Mouse (Mus musculus) embryonic facial prominence, embryonic 14.5 days (tissue): Measurements from ENCODE around the gene Tpx2. TPM values are rescaled to one million over a fixed set of nuclear protein-coding genes. Genes with fewer than 3 reads are reported as not detected.

Experiments
- ATAC-seq: fragments of 200-750 bp; cut with Nextera tagmentation; 2 replicates; pipeline ENCODE4 v1.8.0; 2017; ENCODE audit warnings: low read depth, moderate number of reproducible peaks, moderate TSS enrichment
- DNase-seq: peaks from one replicate; pipeline ENCODE4 v3.0.0-alpha.2; 2015; ENCODE audit warnings: low spot score
- H3K27ac ChIP-seq: fragments of 300-500 bp; sonication (generic); replicated peaks from 2 replicates; pipeline ENCODE4 v1.5.1; 2014; ENCODE audit warnings: low read depth, mild to moderate bottlenecking, low read length, moderate library complexity
- H3K27me3 ChIP-seq: fragments of 300-500 bp; sonication (generic); replicated peaks from 2 replicates; pipeline ENCODE4 v1.6.1; 2014; ENCODE audit warnings: low read length; ENCODE audit not compliant: control insufficient read depth, insufficient read depth
- H3K36me3 ChIP-seq: fragments of 300-500 bp; sonication (generic); 2 replicates; pipeline ENCODE4 v1.6.1; 2014; ENCODE audit warnings: low read length, mixed read lengths; ENCODE audit not compliant: control insufficient read depth, insufficient read depth
- H3K4me1 ChIP-seq: fragments of 300-500 bp; sonication (generic); 2 replicates; pipeline ENCODE4 v1.6.1; 2014; ENCODE audit warnings: antibody characterized with exemption, low read length; ENCODE audit not compliant: control insufficient read depth, insufficient read depth
- H3K4me2 ChIP-seq: fragments of 300-500 bp; sonication (generic); 2 replicates; pipeline ENCODE4 v1.6.1; 2014; ENCODE audit warnings: low read depth, mild to moderate bottlenecking, low read length, moderate library complexity, mixed read lengths
- H3K4me3 ChIP-seq: fragments of 300-500 bp; sonication (generic); 2 replicates; pipeline ENCODE4 v1.5.1; 2014; ENCODE audit warnings: low read depth, mild to moderate bottlenecking, low read length
- H3K9ac ChIP-seq: fragments of 300-500 bp; sonication (generic); 2 replicates; pipeline ENCODE4 v1.6.1; 2014; ENCODE audit warnings: low read depth, mild to moderate bottlenecking, low read length, moderate library complexity, mixed read lengths
- H3K9me3 ChIP-seq: fragments of 300-500 bp; sonication (generic); 2 replicates; pipeline ENCODE4 v1.6.1; 2016; ENCODE audit warnings: low read length; ENCODE audit not compliant: control insufficient read depth
- WGBS: fragments of 180-500 bp; shearing (Covaris S2); extraction: QIAGEN DNeasy Blood & Tissue Kit; methylation state at CpG from one replicate; pipeline ENCODE4 v1.1.7; 2014; 5-methylcytosine and 5-hydroxymethylcytosine counted together
- polyA plus RNA-seq: library from polyadenylated mRNA; unstranded; fragments of >200 nt; fragmentation: Nextera tagmentation; extraction: Ambion mirVana; gene quantifications from 2 replicates; pipeline ENCODE4 v1.2.1, GENCODE M21; 2014

Tpx2 gene
- polyA plus RNA-seq, 1 experiment from 2014 or later, result 69.3 TPM

GRCm38 (mm10) chr2:152824438-152825167 lies 23.2 kb upstream of the Tpx2 start:
- no peak for ATAC-seq
- Histone ChIP-seq H3K36me3 (peaks cover 15% of the 10 kb centered on the region), H3K9me3 (no peaks in the 10 kb centered on the region), H3K27ac (no peak overlapping the region), H3K4me2 (no peak overlapping the region), H3K4me1 (peaks cover 55% of the 10 kb centered on the region), H3K9ac (no peak overlapping the region), H3K4me3 (no peak overlapping the region), H3K27me3 (no peaks in the 10 kb centered on the region)
- no peak for DNase-seq
- 82% methylated on average over 3 of the region's 3 CpGs for WGBS

- no peaks in the 10 kb centered on the region for H3K27me3 ChIP-seq
- DNase-seq (no peak), ATAC-seq (no peak)
- no peak overlapping the region for H3K9ac ChIP-seq
- H3K4me2 ChIP-seq, result no peak overlapping the region
- no peak overlapping the region for H3K4me3 ChIP-seq
- WGBS, result 77% methylated on average over 4 of the region's 4 CpGs
- peaks cover 15% of the 10 kb centered on the region for H3K36me3 ChIP-seq
- no peak overlapping the region for H3K27ac ChIP-seq
- H3K4me1 ChIP-seq, result peaks cover 52% of the 10 kb centered on the region
- no peaks in the 10 kb centered on the region for H3K9me3 ChIP-seq
These were observed 22.5 kb upstream of the Tpx2 start for GRCm38 (mm10) chr2:152825168-152825697.

GRCm38 (mm10) chr2:152825713-152826112 lies 22.1 kb upstream of the Tpx2 start:
- DNase-seq (no peak), ATAC-seq (no peak)
- H3K27me3 ChIP-seq, result no peaks in the 10 kb centered on the region
- H3K9me3 ChIP-seq, result no peaks in the 10 kb centered on the region
- no peak overlapping the region for H3K27ac ChIP-seq
- 0 out of 2 replicates have a peak overlapping the region, but pooled peaks have one; percentile 6 for H3K4me2 ChIP-seq
- peaks cover 15% of the 10 kb centered on the region for H3K36me3 ChIP-seq
- H3K4me3 ChIP-seq, result no peak overlapping the region
- no peak overlapping the region for H3K9ac ChIP-seq
- 85% methylated on average over 2 of the region's 2 CpGs for WGBS
- H3K4me1 ChIP-seq, result peaks cover 48% of the 10 kb centered on the region

- no peak overlapping the region for H3K4me3 ChIP-seq
- peaks cover 40% of the 10 kb centered on the region for H3K4me1 ChIP-seq
- no peaks in the 10 kb centered on the region for H3K27me3 ChIP-seq
- H3K9me3 ChIP-seq, result no peaks in the 10 kb centered on the region
- ATAC-seq, result no peak
- H3K36me3 ChIP-seq, result peaks cover 15% of the 10 kb centered on the region
- DNase-seq, result no peak
- WGBS, result 77% methylated on average over 3 of the region's 3 CpGs
- 0 out of 2 replicates have a peak overlapping the region, but pooled peaks have one; percentile 6 for H3K9ac ChIP-seq
- no peak overlapping the region for H3K27ac ChIP-seq
- H3K4me2 ChIP-seq, result peak overlapping the region; percentile 81
These were observed 21.3 kb upstream of the Tpx2 start for GRCm38 (mm10) chr2:152826481-152826880.

GRCm38 (mm10) chr2:152827321-152828010 lies 20.3 kb upstream of the Tpx2 start:
- Histone ChIP-seq H3K27ac (no peak overlapping the region), H3K9me3 (no peaks in the 10 kb centered on the region), H3K4me3 (peak overlapping the region; percentile 80), H3K27me3 (no peaks in the 10 kb centered on the region), H3K4me2 (peak overlapping the region; percentile 81), H3K9ac (peak overlapping the region; percentile 95; the same call in 1 of the 2 replicates), H3K4me1 (peaks cover 37% of the 10 kb centered on the region), H3K36me3 (peaks cover 15% of the 10 kb centered on the region; the same call in 1 of the 2 replicates)
- 65% methylated on average over 8 of the region's 8 CpGs for WGBS
- DNase-seq (no peak), ATAC-seq (no peak)

- DNase-seq, result no peak
- 54% methylated on average over 4 of the region's 4 CpGs for WGBS
These were observed 19.8 kb upstream of the Tpx2 start for GRCm38 (mm10) chr2:152828011-152828370.

GRCm38 (mm10) chr2:152828532-152828931 lies 19.2 kb upstream of the Tpx2 start:
- ATAC-seq, result no peak
- peaks cover 37% of the 10 kb centered on the region for H3K4me1 ChIP-seq
- peak overlapping the region; percentile 95 for H3K9ac ChIP-seq
- H3K9me3 ChIP-seq, result no peaks in the 10 kb centered on the region
- WGBS, result 38% methylated on average over 1 of the region's 1 CpGs
- DNase-seq, result no peak
- peak overlapping the region; percentile 81 for H3K4me2 ChIP-seq
- H3K36me3 ChIP-seq, result peaks cover 15% of the 10 kb centered on the region; the same call in 1 of the 2 replicates
- peak overlapping the region; percentile 36; the same call in 1 of the 2 replicates for H3K27ac ChIP-seq
- H3K4me3 ChIP-seq, result peak overlapping the region; percentile 80
- no peaks in the 10 kb centered on the region for H3K27me3 ChIP-seq

More at GRCm38 (mm10) chr2:152828011-152828370, 19.8 kb upstream of the Tpx2 start:
- Histone ChIP-seq H3K27ac (peak overlapping the region; percentile 36; the same call in 1 of the 2 replicates), H3K4me3 (peak overlapping the region; percentile 80), H3K4me1 (peaks cover 37% of the 10 kb centered on the region), H3K9ac (peak overlapping the region; percentile 95), H3K9me3 (no peaks in the 10 kb centered on the region), H3K27me3 (no peaks in the 10 kb centered on the region), H3K4me2 (peak overlapping the region; percentile 81), H3K36me3 (peaks cover 15% of the 10 kb centered on the region; the same call in 1 of the 2 replicates)
- no peak for ATAC-seq

GRCm38 (mm10) chr2:152829367-152829881 lies 18.3 kb upstream of the Tpx2 start:
- peak overlapping the region; percentile 81 for H3K4me2 ChIP-seq
- H3K4me3 ChIP-seq, result peak overlapping the region; percentile 80
- no peak overlapping the region for H3K27ac ChIP-seq
- peaks cover 10% of the 10 kb centered on the region; the same call in 1 of the 2 replicates for H3K36me3 ChIP-seq
- H3K9me3 ChIP-seq, result no peaks in the 10 kb centered on the region
- no peaks in the 10 kb centered on the region for H3K27me3 ChIP-seq
- ATAC-seq, result no peak
- peaks cover 37% of the 10 kb centered on the region for H3K4me1 ChIP-seq
- peak overlapping the region; percentile 95 for H3K9ac ChIP-seq
- no peak for DNase-seq
- 75% methylated on average over 23 of the region's 23 CpGs for WGBS
